11 mouse cellular contexts compared by ENCODE assay signal in genomic region chr9:61707875-61708274, GRCm38 (mm10).
DNase-seq lines count a peak whose midpoint lies in the region; ATAC-seq and TF ChIP-seq lines count a peak whose summit lies in the region.
"Had no signal": no experiment of that assay in that cellular context is flagged by ENCODE, and none has a peak within 500 bp of the region (broad histone marks: within the 10 kb centered on the region; RNA-seq: fewer than 3 reads in every experiment).

No protein-coding gene starts in this region.

- H3K36me3 ChIP-seq in liver, embryonic 13.5 days, result no peaks in the 10 kb centered on the region
- H3K36me3 ChIP-seq in neural tube, embryonic 15.5 days, result no peaks in the 10 kb centered on the region
- no peaks in the 10 kb centered on the region for H3K36me3 ChIP-seq in forebrain, postnatal 0 days (ENCODE audit: insufficient read depth)
- H3K36me3 ChIP-seq: embryonic facial prominence, embryonic 10.5 days; limb, embryonic 12.5 days had no signal

- peak; percentile 92 for DNase-seq in heart, adult 11 months
- DNase-seq in heart, postnatal 10 days, result no peak
- peak; percentile 71 to 79 for DNase-seq in CD8-positive naive resting alpha-beta T cell, adult 2 months (ENCODE audit: low read depth in 2 of 2, low spot score in 2 of 2)
- DNase-seq in liver, embryonic 13.5 days, result no peak
- peak; percentile 66 to 72 for DNase-seq in spleen, postnatal 36 days (ENCODE audit: low spot score in 2 of 2)
- no peak for DNase-seq in right cerebral cortex, postnatal 25 days
- DNase-seq in forebrain, postnatal 0 days, result no peak
- DNase-seq: kidney, postnatal 25 days had no signal

- H3K9ac ChIP-seq in liver, embryonic 13.5 days, result no peak overlapping the region
- no peak overlapping the region for H3K9ac ChIP-seq in neural tube, embryonic 15.5 days (replicated peaks)
- H3K9ac ChIP-seq in forebrain, postnatal 0 days, result no peak overlapping the region
- H3K9ac ChIP-seq: limb, embryonic 12.5 days had no signal

- WGBS in liver, embryonic 13.5 days (ENCODE audit: insufficient replicate concordance), result 24% methylated on average over 7 of the region's 7 CpGs
- 85% methylated on average over 7 of the region's 7 CpGs for WGBS in neural tube, embryonic 15.5 days
- 90% methylated on average over 7 of the region's 7 CpGs for WGBS in forebrain, postnatal 0 days

- no peaks in the 10 kb centered on the region for H3K27me3 ChIP-seq in liver, embryonic 13.5 days
- H3K27me3 ChIP-seq in neural tube, embryonic 15.5 days (replicated peaks), result peaks cover 6% of the 10 kb centered on the region; the same call in 1 of the 2 replicates
- H3K27me3 ChIP-seq in forebrain, postnatal 0 days (ENCODE audit: insufficient read depth, low read length), result no peaks in the 10 kb centered on the region

- ATAC-seq in liver, embryonic 13.5 days (ENCODE audit: low read depth), result no peak
- no peak for ATAC-seq in neural tube, embryonic 15.5 days (ENCODE audit: low FRiP score)
- ATAC-seq in forebrain, postnatal 0 days, result no peak

- H3K4me1 ChIP-seq in liver, embryonic 13.5 days (replicated peaks), result peaks cover 7% of the 10 kb centered on the region
- H3K4me1 ChIP-seq in neural tube, embryonic 15.5 days, result 0 out of 2 replicates have a peak, but pooled peaks cover 6% of the 10 kb centered on the region
- 0 out of 2 replicates have a peak, but pooled peaks cover 3% of the 10 kb centered on the region for H3K4me1 ChIP-seq in forebrain, postnatal 0 days (ENCODE audit: insufficient read depth)

- 0 out of 2 replicates have a peak overlapping the region, but pooled peaks have one; percentile 19 for H3K4me2 ChIP-seq in liver, embryonic 13.5 days
- H3K4me2 ChIP-seq in neural tube, embryonic 15.5 days, result no peak overlapping the region
- H3K4me2 ChIP-seq in forebrain, postnatal 0 days (ENCODE audit: low read depth), result no peak overlapping the region
- H3K4me2 ChIP-seq: limb, embryonic 12.5 days had no signal

- intact Hi-C loops in heart, postnatal 10 days (cut with DNase I), result no loop called here

- H3K27ac ChIP-seq in liver, embryonic 13.5 days, result no peak overlapping the region
- H3K27ac ChIP-seq in neural tube, embryonic 15.5 days (replicated peaks), result no peak overlapping the region
- H3K27ac ChIP-seq in forebrain, postnatal 0 days (ENCODE audit: low read depth, low read length), result no peak overlapping the region
- H3K27ac ChIP-seq: embryonic facial prominence, embryonic 10.5 days; limb, embryonic 12.5 days had no signal

- no peak for TF ChIP-seq CTCF in forebrain, postnatal 0 days (IDR thresholded peaks at IDR 0.05; ENCODE audit: low read depth)

- H3K9me3 ChIP-seq in liver, embryonic 13.5 days (replicated peaks), result no peaks in the 10 kb centered on the region
- no peaks in the 10 kb centered on the region for H3K9me3 ChIP-seq in neural tube, embryonic 15.5 days (replicated peaks)
- no peaks in the 10 kb centered on the region for H3K9me3 ChIP-seq in forebrain, postnatal 0 days (ENCODE audit: low read length)
- H3K9me3 ChIP-seq: embryonic facial prominence, embryonic 10.5 days; limb, embryonic 12.5 days had no signal

- no peak overlapping the region for H3K4me3 ChIP-seq in liver, embryonic 13.5 days (replicated peaks)
- H3K4me3 ChIP-seq in neural tube, embryonic 15.5 days (replicated peaks), result no peak overlapping the region
- H3K4me3 ChIP-seq in forebrain, postnatal 0 days (ENCODE audit: low read depth, low read length), result no peak overlapping the region
- H3K4me3 ChIP-seq: embryonic facial prominence, embryonic 10.5 days; limb, embryonic 12.5 days had no signal

Comparison
In these comparisons a context has a peak if more than half of its experiments do, and no peak if none do; other contexts are left out.
1. DNase-seq: peak in heart, adult 11 months (single experiment), CD8-positive naive resting alpha-beta T cell, adult 2 months (2 of 2) and spleen, postnatal 36 days (2 of 2); none in heart, postnatal 10 days (0 of 2), liver, embryonic 13.5 days (single experiment), right cerebral cortex, postnatal 25 days (single experiment) and forebrain, postnatal 0 days (single experiment).